Mouse (Mus musculus): ENCODE results near the gene Fuca1.

GRCm38 (mm10) chr4:135986301-135986942 lies 65.9 kb downstream of the Fuca1 start:
- TF ChIP-seq EP300 (IDR thresholded peaks at IDR 0.05; ENCODE audit: insufficient read depth, low read depth, low read length) (no peak), POLR2A (IDR thresholded peaks at IDR 0.05; ENCODE audit: insufficient read depth, low read length) (no peak), CTCF (IDR thresholded peaks at IDR 0.05; ENCODE audit: low read depth, low read length) (no peak)
